Mouse (Mus musculus) thymus, adult 18-20 months (tissue): ENCODE measurements around the gene Gm28729.
"Not testable (repeated sequence)": the region's sequence is repeated elsewhere in the genome, so short reads cannot be mapped to it uniquely, and the experiment has no call there.

Experiments
- DNase-seq, 2 experiments: peaks; one replicate each; pipeline ENCODE4 v3.0.0; 2022; ENCODE audit warnings: mixed read lengths in 2 of 2

The Gm28729 gene

GRCm38 (mm10) chr9:96524972-96525506 lies at the start of gene Gm28729:
Gene Gm28729, minus strand, starts transcription at chr9:96525264.
- no peak for DNase-seq

- no peak for DNase-seq
Observed at GRCm38 (mm10) chr9:96573252-96573651, 48.2 kb upstream of the Gm28729 start.

GRCm38 (mm10) chr9:96572754-96573153 lies 47.7 kb upstream of the Gm28729 start:
- no peak for DNase-seq

- DNase-seq: no peak
Observed at GRCm38 (mm10) chr9:96566470-96566996, 41.5 kb upstream of the Gm28729 start.

- no peak for DNase-seq
Observed at GRCm38 (mm10) chr9:96563501-96563900, 38.4 kb upstream of the Gm28729 start.

GRCm38 (mm10) chr9:96559148-96559547 lies 34.1 kb upstream of the Gm28729 start:
- no peak for DNase-seq

GRCm38 (mm10) chr9:96558594-96558993 lies 33.5 kb upstream of the Gm28729 start:
- DNase-seq: no peak

- DNase-seq: no peak
Observed at GRCm38 (mm10) chr9:96554095-96554494, 29.0 kb upstream of the Gm28729 start.

- DNase-seq: no peak
Observed at GRCm38 (mm10) chr9:96545410-96545809, 20.3 kb upstream of the Gm28729 start.

- DNase-seq: no peak
Observed at GRCm38 (mm10) chr9:96543643-96544640, 18.9 kb upstream of the Gm28729 start.

GRCm38 (mm10) chr9:96538916-96539315 lies 13.9 kb upstream of the Gm28729 start:
- DNase-seq: no peak

- DNase-seq: no peak
Observed at GRCm38 (mm10) chr9:96537615-96537919, 12.5 kb upstream of the Gm28729 start.

GRCm38 (mm10) chr9:96536895-96537614 lies 12.0 kb upstream of the Gm28729 start:
- DNase-seq: no peak

GRCm38 (mm10) chr9:96536093-96536492 lies 11.0 kb upstream of the Gm28729 start:
- DNase-seq: not testable (repeated sequence)

GRCm38 (mm10) chr9:96535431-96535830 lies 10.4 kb upstream of the Gm28729 start:
- DNase-seq: no peak

GRCm38 (mm10) chr9:96534256-96534655 lies 9.2 kb upstream of the Gm28729 start:
- DNase-seq: no peak

- DNase-seq: no peak
Observed at GRCm38 (mm10) chr9:96533476-96533875, 8.4 kb upstream of the Gm28729 start.

- DNase-seq: no peak
Observed at GRCm38 (mm10) chr9:96532531-96532930, 7.5 kb upstream of the Gm28729 start.

GRCm38 (mm10) chr9:96530674-96531081 lies 5.6 kb upstream of the Gm28729 start:
- no peak for DNase-seq

GRCm38 (mm10) chr9:96529961-96530673 lies 5.1 kb upstream of the Gm28729 start:
- DNase-seq: no peak

GRCm38 (mm10) chr9:96526011-96526410 lies 947 bp upstream of the Gm28729 start:
- DNase-seq: no peak

GRCm38 (mm10) chr9:96523148-96523547 lies 1.9 kb downstream of the Gm28729 start:
- no peak for DNase-seq

GRCm38 (mm10) chr9:96521574-96521973 lies 3.5 kb downstream of the Gm28729 start:
- DNase-seq: not testable (repeated sequence)
